Mouse (Mus musculus) forebrain, embryonic 11.5 days (tissue): ENCODE measurements at regions not wholly inside any gene's neighbourhood (a gene's known extent, or its start where the extent isn't known, plus 50 kb on each side); places are given as distances from the start of the nearest gene placed in this dataset.
"Not testable (repeated sequence)": the region's sequence is repeated elsewhere in the genome, so short reads cannot be mapped to it uniquely, and the experiment has no call there.

Experiments used
- ATAC-seq: fragments of 200-750 bp; cut with Nextera tagmentation; replicated peaks from 2 replicates; pipeline ENCODE4 v1.8.0; 2017; ENCODE audit warnings: moderate TSS enrichment; ENCODE audit not compliant: low FRiP score
- DNase-seq: peaks from one replicate; pipeline ENCODE4 v3.0.0-alpha.2; 2017; ENCODE audit warnings: low spot score
- H3K27ac ChIP-seq: fragments of 300-500 bp; sonication (generic); 2 replicates; pipeline ENCODE4 v1.5.1; 2014; ENCODE audit warnings: low read depth, low read length
- H3K27me3 ChIP-seq: fragments of 300-500 bp; sonication (generic); 2 replicates; pipeline ENCODE4 v1.6.1; 2014; ENCODE audit warnings: mild to moderate bottlenecking, low read length, mixed read lengths; ENCODE audit not compliant: control insufficient read depth, insufficient read depth
- H3K36me3 ChIP-seq: fragments of 300-500 bp; sonication (generic); 2 replicates; pipeline ENCODE4 v1.6.1; 2014; ENCODE audit warnings: mild to moderate bottlenecking, low read length, moderate library complexity, mixed read lengths; ENCODE audit not compliant: control insufficient read depth, insufficient read depth
- H3K4me1 ChIP-seq: fragments of 300-500 bp; sonication (generic); replicated peaks from 2 replicates; pipeline ENCODE4 v1.6.1; 2014; ENCODE audit warnings: low read length, mixed read lengths; ENCODE audit not compliant: control insufficient read depth, insufficient read depth
- H3K4me2 ChIP-seq: fragments of 300-500 bp; sonication (generic); 2 replicates; pipeline ENCODE4 v1.6.1; 2014; ENCODE audit warnings: low read depth, mild to moderate bottlenecking, low read length, moderate library complexity, mixed read lengths; ENCODE audit not compliant: severe bottlenecking
- H3K4me3 ChIP-seq: fragments of 300-500 bp; sonication (generic); 2 replicates; pipeline ENCODE4 v1.5.1; 2014; ENCODE audit warnings: low read depth, low read length
- H3K9ac ChIP-seq: fragments of 300-500 bp; sonication (generic); 2 replicates; pipeline ENCODE4 v1.6.1; 2014; ENCODE audit warnings: low read length
- H3K9me3 ChIP-seq: fragments of 300-500 bp; sonication (generic); 2 replicates; pipeline ENCODE4 v1.6.1; 2016; ENCODE audit warnings: low read length, mixed read lengths; ENCODE audit not compliant: control insufficient read depth
- WGBS: fragments of 180-500 bp; shearing (Covaris S2); extraction: QIAGEN DNeasy Blood & Tissue Kit; methylation state at CpG from one replicate; pipeline ENCODE4 v1.1.7; 2014; 5-methylcytosine and 5-hydroxymethylcytosine counted together

GRCm38 (mm10) chr16:46841179-46841578 lies 342.9 kb upstream of the Nectin3 start:
- Histone ChIP-seq H3K9me3 (no peaks in the 10 kb centered on the region), H3K4me2 (no peak overlapping the region), H3K36me3 (no peaks in the 10 kb centered on the region), H3K27ac (no peak overlapping the region), H3K4me3 (no peak overlapping the region), H3K9ac (no peak overlapping the region), H3K4me1 (no peaks in the 10 kb centered on the region), H3K27me3 (no peaks in the 10 kb centered on the region)
- ATAC-seq (no peak), DNase-seq (no peak)
- 85% methylated on average over 2 of the region's 2 CpGs for WGBS

DNA sequence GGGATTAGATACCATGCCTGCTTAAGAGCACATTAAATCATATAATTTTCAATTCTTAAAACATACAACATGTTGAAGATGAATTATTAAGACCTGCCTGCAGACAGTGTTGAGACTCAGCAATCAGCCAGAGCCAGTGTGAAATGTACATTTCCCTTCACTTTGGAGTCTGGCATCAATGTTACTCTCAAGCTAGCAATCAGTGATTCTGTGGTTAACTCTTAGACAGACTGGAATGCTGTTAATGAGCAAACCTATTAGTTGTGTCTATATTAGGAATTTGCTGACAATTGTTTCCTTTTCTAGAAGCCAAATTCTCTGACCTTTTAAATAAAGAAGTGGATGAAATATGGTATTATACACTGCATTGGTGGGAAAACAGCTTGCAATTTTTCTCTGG lies 342.4 kb upstream of the Nectin3 start:
- Histone ChIP-seq H3K9me3 (no peaks in the 10 kb centered on the region), H3K27ac (no peak overlapping the region), H3K4me1 (no peaks in the 10 kb centered on the region), H3K9ac (no peak overlapping the region), H3K27me3 (no peaks in the 10 kb centered on the region), H3K4me3 (no peak overlapping the region), H3K4me2 (no peak overlapping the region), H3K36me3 (no peaks in the 10 kb centered on the region)
- DNase-seq: no peak
- no peak for ATAC-seq

- DNase-seq (no peak), ATAC-seq (no peak)
- 85% methylated on average over 2 of the region's 2 CpGs for WGBS
Observed at GRCm38 (mm10) chr16:46825147-46825546, 326.8 kb upstream of the Nectin3 start.

DNA sequence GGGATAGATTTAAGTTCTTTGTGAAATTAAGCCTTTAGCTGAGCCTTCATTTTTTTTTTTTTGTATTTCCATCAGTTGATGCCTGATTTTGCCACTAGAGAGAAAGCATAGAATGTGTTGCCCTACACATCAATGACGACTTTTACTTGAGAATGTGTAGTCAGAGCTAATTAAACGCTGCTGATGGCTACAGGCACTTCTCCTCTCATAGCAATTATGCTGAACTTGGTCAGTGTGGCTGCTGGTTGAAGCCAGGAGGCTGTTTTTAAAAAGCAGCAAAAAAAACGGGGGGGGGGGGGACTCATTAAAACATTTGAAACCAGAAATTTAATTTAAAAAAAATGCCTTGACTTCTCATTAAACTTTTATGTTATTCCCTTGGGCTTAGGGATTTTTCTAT lies 324.4 kb upstream of the Nectin3 start:
- no peaks in the 10 kb centered on the region for H3K9me3 ChIP-seq
- H3K27ac ChIP-seq: no peak overlapping the region
- no peaks in the 10 kb centered on the region for H3K4me1 ChIP-seq
- WGBS: 46% methylated on average over 3 of the region's 3 CpGs
- ATAC-seq (no peak), DNase-seq (no peak)
- no peak overlapping the region for H3K4me2 ChIP-seq
- no peaks in the 10 kb centered on the region for H3K27me3 ChIP-seq
- no peaks in the 10 kb centered on the region for H3K36me3 ChIP-seq
- no peak overlapping the region for H3K9ac ChIP-seq
- no peak overlapping the region for H3K4me3 ChIP-seq

More at GRCm38 (mm10) chr16:46825147-46825546, 326.8 kb upstream of the Nectin3 start:
- Histone ChIP-seq H3K9ac (no peak overlapping the region), H3K4me1 (no peaks in the 10 kb centered on the region), H3K4me3 (no peak overlapping the region), H3K9me3 (no peaks in the 10 kb centered on the region), H3K36me3 (no peaks in the 10 kb centered on the region), H3K4me2 (no peak overlapping the region), H3K27me3 (no peaks in the 10 kb centered on the region), H3K27ac (no peak overlapping the region)

- H3K9ac ChIP-seq: no peak overlapping the region
- no peak for DNase-seq
- H3K36me3 ChIP-seq: no peaks in the 10 kb centered on the region
- H3K4me1 ChIP-seq: no peaks in the 10 kb centered on the region
- no peaks in the 10 kb centered on the region for H3K9me3 ChIP-seq
- no peak for ATAC-seq
- H3K4me3 ChIP-seq: no peak overlapping the region
- WGBS: 87% methylated on average over 1 of the region's 1 CpGs
- no peak overlapping the region for H3K27ac ChIP-seq
- H3K27me3 ChIP-seq: no peaks in the 10 kb centered on the region
- H3K4me2 ChIP-seq: no peak overlapping the region
Observed at GRCm38 (mm10) chr16:46818215-46818614, 319.9 kb upstream of the Nectin3 start.

GRCm38 (mm10) chr16:46811835-46812234 lies 313.5 kb upstream of the Nectin3 start:
- not testable (repeated sequence) for H3K9ac ChIP-seq, H3K4me3 ChIP-seq, DNase-seq, H3K4me2 ChIP-seq, H3K9me3 ChIP-seq, H3K36me3 ChIP-seq, H3K27me3 ChIP-seq, H3K4me1 ChIP-seq, H3K27ac ChIP-seq
- ATAC-seq: peak; percentile 44; the same call in 1 of the 2 replicates

- no peak for DNase-seq
- H3K4me3 ChIP-seq: no peak overlapping the region
- H3K9me3 ChIP-seq: no peaks in the 10 kb centered on the region
- whole genome bisulfite sequencing: 88% methylated on average over 2 of the region's 2 CpGs
- no peak for ATAC-seq
- no peaks in the 10 kb centered on the region for H3K27me3 ChIP-seq
- no peak overlapping the region for H3K4me2 ChIP-seq
- H3K4me1 ChIP-seq: no peaks in the 10 kb centered on the region
- H3K9ac ChIP-seq: no peak overlapping the region
- H3K36me3 ChIP-seq: no peaks in the 10 kb centered on the region
- no peak overlapping the region for H3K27ac ChIP-seq
Observed at GRCm38 (mm10) chr16:46807476-46807875, 309.2 kb upstream of the Nectin3 start.

GRCm38 (mm10) chr16:46776367-46776766 lies 278.0 kb upstream of the Nectin3 start:
- Histone ChIP-seq H3K27me3 (no peaks in the 10 kb centered on the region), H3K4me1 (no peaks in the 10 kb centered on the region), H3K9ac (no peak overlapping the region), H3K4me3 (no peak overlapping the region), H3K9me3 (no peaks in the 10 kb centered on the region), H3K36me3 (no peaks in the 10 kb centered on the region), H3K27ac (no peak overlapping the region), H3K4me2 (no peak overlapping the region)
- 66% methylated on average over 5 of the region's 5 CpGs for WGBS
- ATAC-seq (0 out of 2 replicates have a peak, but pooled peaks have one; percentile 39), DNase-seq (no peak)

GRCm38 (mm10) chr16:46769383-46769782 lies 271.1 kb upstream of the Nectin3 start:
- Histone ChIP-seq H3K27me3 (no peaks in the 10 kb centered on the region), H3K4me3 (no peak overlapping the region), H3K36me3 (no peaks in the 10 kb centered on the region), H3K9me3 (no peaks in the 10 kb centered on the region), H3K4me1 (no peaks in the 10 kb centered on the region), H3K9ac (no peak overlapping the region), H3K27ac (no peak overlapping the region), H3K4me2 (no peak overlapping the region)
- ATAC-seq: peak; percentile 87
- WGBS: 48% methylated on average over 4 of the region's 4 CpGs
- DNase-seq: no peak
